Mouse (Mus musculus): ENCODE results near the gene Rere. TPM values are rescaled to one million over a fixed set of nuclear protein-coding genes. Genes with fewer than 3 reads are reported as not detected.

Rere gene
- polyA plus RNA-seq, 1 experiment from 2014 or later: 29.0 TPM

DNA sequence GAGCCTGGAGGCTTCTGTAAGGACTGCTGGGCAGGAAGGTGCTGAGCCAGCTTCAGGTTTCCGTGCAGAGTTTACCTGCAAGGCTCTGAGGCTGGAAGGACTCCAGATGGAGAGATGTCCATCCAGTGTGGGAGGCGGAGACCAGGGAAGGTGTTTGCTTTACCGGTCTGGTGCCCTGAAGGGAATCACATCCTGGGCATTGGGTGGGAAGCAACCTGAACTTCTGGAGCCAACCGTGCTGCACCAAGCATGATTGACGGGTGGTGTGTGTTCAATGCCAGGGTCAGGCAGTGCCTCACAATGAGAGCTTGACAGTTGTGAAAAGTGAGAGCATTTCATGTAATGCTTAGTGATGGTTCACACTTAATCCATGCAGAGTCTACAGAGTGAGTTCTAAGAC is 32.5 kb upstream of the Rere start:
- no peak for ATAC-seq

DNA sequence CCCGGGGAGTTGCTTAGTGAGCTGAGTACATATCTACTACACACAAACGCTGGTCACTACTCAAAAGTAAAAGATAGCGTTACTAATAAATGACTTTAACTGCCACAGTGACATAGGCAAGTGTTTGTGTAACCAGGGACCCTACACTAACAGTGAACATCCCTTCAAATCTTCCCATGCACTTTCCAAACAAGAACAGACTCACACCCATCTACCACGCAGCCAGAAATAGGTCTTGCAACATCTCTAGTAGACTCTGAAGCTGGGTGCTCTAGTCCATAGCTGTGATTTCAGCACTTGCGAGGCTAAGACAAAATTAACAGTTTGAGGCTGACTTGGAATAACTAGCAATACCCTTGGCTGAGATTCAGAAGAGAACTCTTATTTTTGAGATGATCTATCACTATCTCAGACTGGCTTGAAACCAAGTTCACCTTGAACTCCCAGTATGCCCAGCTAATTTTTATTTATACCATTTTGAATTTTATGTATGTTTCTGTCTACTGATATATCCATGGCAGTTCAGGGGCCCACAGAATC is 31.6 kb upstream of the Rere start:
- Histone ChIP-seq H3K9ac (ENCODE audit: low read depth, low read length) (no peak overlapping the region), H3K4me2 (ENCODE audit: low read length) (no peak overlapping the region), H3K27me3 (ENCODE audit: control insufficient read depth, insufficient read depth, low read depth, low read length) (no peaks in the 10 kb centered on the region), H3K9me3 (replicated peaks; ENCODE audit: control insufficient read depth, low read length, poor library complexity, severe bottlenecking) (no peaks in the 10 kb centered on the region), H3K4me3 (ENCODE audit: low read depth, low read length) (no peak overlapping the region), H3K4me1 (ENCODE audit: control insufficient read depth, insufficient read depth, low read length) (peaks cover 17% of the 10 kb centered on the region), H3K36me3 (ENCODE audit: control insufficient read depth, insufficient read depth, low read length) (peaks cover 24% of the 10 kb centered on the region), H3K27ac (ENCODE audit: low read length) (no peak overlapping the region)
- WGBS: 84% methylated on average over 5 of the region's 5 CpGs
- ATAC-seq: no peak

More for the DNA sequence above, 32.5 kb upstream of the Rere start:
- 79% methylated on average over 5 of the region's 5 CpGs for WGBS
- Histone ChIP-seq H3K4me1 (ENCODE audit: control insufficient read depth, insufficient read depth, low read length) (peaks cover 17% of the 10 kb centered on the region), H3K36me3 (ENCODE audit: control insufficient read depth, insufficient read depth, low read length) (peaks cover 30% of the 10 kb centered on the region), H3K27ac (ENCODE audit: low read length) (no peak overlapping the region), H3K9me3 (replicated peaks; ENCODE audit: control insufficient read depth, low read length, poor library complexity, severe bottlenecking) (no peaks in the 10 kb centered on the region), H3K4me2 (ENCODE audit: low read length) (no peak overlapping the region), H3K27me3 (ENCODE audit: control insufficient read depth, insufficient read depth, low read depth, low read length) (no peaks in the 10 kb centered on the region), H3K4me3 (ENCODE audit: low read depth, low read length) (no peak overlapping the region), H3K9ac (ENCODE audit: low read depth, low read length) (no peak overlapping the region)

DNA sequence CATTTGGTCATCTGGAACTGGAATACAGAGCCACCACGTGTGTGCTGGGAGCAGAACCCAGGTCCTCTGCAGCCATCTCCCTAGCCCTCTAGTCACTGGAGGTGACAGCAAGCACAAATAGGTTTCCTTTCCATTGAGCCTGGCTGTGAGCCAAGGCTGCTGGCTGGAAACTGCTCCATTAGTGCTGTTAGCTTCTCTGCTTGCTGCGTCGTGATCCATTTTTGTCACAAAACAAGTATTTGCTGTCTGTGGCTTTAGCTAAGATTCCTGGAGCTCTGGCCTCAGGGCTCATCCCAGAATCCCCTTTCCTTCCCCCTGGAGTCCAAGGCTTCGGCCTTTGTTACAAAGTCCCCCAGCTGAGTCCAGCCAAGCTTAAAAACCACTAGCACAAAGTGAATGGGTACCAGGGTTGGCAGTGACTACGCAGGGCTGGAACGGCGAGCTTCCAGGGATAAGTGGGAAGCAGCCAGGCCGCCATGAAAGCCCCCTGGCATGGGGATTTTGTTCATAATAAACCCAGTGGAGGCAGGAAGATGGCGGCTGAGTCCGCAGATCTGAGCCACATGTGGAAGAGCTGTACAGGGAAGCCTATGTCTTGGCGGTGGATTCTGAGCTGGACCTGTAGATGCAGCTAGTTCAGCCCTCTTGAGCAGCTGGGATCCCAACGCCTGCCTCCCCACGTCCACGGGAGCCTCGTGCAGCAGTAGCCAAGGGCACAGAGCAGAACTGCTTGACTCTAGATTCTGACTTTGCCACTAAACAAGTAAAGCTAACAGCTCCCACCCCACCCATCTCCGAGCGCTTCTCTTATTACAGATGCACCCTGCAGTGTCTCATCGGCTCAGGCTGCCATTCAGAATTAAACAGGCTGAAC is 30.7 kb upstream of the Rere start:
- Histone ChIP-seq H3K4me1 (ENCODE audit: control insufficient read depth, insufficient read depth, low read length) (peaks cover 17% of the 10 kb centered on the region), H3K27me3 (ENCODE audit: control insufficient read depth, insufficient read depth, low read depth, low read length) (no peaks in the 10 kb centered on the region), H3K27ac (ENCODE audit: low read length) (peak overlapping the region; percentile 87), H3K4me2 (ENCODE audit: low read length) (no peak overlapping the region), H3K36me3 (ENCODE audit: control insufficient read depth, insufficient read depth, low read length) (peaks cover 23% of the 10 kb centered on the region), H3K4me3 (ENCODE audit: low read depth, low read length) (no peak overlapping the region), H3K9me3 (replicated peaks; ENCODE audit: control insufficient read depth, low read length, poor library complexity, severe bottlenecking) (no peaks in the 10 kb centered on the region), H3K9ac (ENCODE audit: low read depth, low read length) (peak overlapping the region; percentile 30)
- peak; percentile 63 for ATAC-seq
- WGBS: 18% methylated on average over 18 of the region's 18 CpGs

DNA sequence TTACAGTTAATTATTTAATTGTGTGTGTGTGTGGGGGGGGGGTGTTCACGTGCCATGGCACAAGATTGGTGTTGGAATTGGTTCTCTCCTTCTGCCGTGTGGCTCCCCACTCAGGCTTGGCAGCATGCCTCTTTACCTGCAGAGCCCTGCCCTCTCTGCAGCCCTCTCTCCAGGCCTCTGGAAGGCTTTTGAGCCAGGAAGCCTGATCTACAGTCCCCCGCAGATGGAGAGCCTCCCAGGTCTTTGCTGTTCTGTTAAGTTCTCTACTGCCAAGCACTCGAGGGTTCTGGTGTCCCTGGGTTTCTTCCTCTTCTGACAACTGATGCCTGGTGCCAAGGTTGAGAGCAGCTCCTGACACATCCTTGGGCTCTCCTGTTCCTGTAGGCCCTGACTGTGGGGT is 27.0 kb upstream of the Rere start:
- peaks cover 26% of the 10 kb centered on the region for H3K4me1 ChIP-seq (ENCODE audit: control insufficient read depth, insufficient read depth, low read length)
- H3K27me3 ChIP-seq (ENCODE audit: control insufficient read depth, insufficient read depth, low read depth, low read length): no peaks in the 10 kb centered on the region
- no peak overlapping the region for H3K9ac ChIP-seq (ENCODE audit: low read depth, low read length)
- H3K4me2 ChIP-seq (ENCODE audit: low read length): no peak overlapping the region
- 57% methylated on average over 4 of the region's 4 CpGs for WGBS
- H3K4me3 ChIP-seq (ENCODE audit: low read depth, low read length): no peak overlapping the region
- H3K27ac ChIP-seq (ENCODE audit: low read length): no peak overlapping the region; the same call in 1 of the 2 replicates
- H3K36me3 ChIP-seq (ENCODE audit: control insufficient read depth, insufficient read depth, low read length): 0 out of 2 replicates have a peak, but pooled peaks cover 2% of the 10 kb centered on the region
- no peak for ATAC-seq
- no peaks in the 10 kb centered on the region for H3K9me3 ChIP-seq (replicated peaks; ENCODE audit: control insufficient read depth, low read length, poor library complexity, severe bottlenecking)

DNA sequence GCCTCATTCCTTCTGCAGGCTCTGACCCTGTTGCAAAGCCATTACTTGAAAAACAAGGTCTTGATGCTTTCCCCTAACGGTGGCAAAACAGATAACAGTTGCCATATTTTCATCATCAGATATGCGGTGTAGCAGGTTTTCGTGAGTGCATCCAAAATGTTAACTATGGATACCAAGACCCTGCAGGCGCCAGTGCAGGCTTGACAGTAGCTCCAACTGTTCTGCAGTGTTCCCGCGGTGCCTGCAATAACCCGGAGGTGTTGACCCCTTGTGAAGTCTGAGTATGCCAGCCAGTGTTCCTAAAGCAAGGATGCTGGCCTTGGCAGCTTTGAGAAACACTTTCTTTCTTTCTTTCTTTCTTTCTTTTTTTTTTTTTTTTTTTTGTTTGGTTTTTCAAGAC is 26.3 kb upstream of the Rere start:
- no peak for ATAC-seq
- Histone ChIP-seq H3K36me3 (ENCODE audit: control insufficient read depth, insufficient read depth, low read length) (no peaks in the 10 kb centered on the region), H3K4me3 (ENCODE audit: low read depth, low read length) (no peak overlapping the region), H3K4me2 (ENCODE audit: low read length) (no peak overlapping the region), H3K9me3 (replicated peaks; ENCODE audit: control insufficient read depth, low read length, poor library complexity, severe bottlenecking) (no peaks in the 10 kb centered on the region), H3K27ac (ENCODE audit: low read length) (no peak overlapping the region), H3K4me1 (ENCODE audit: control insufficient read depth, insufficient read depth, low read length) (peaks cover 25% of the 10 kb centered on the region), H3K27me3 (ENCODE audit: control insufficient read depth, insufficient read depth, low read depth, low read length) (no peaks in the 10 kb centered on the region), H3K9ac (ENCODE audit: low read depth, low read length) (no peak overlapping the region)
- 77% methylated on average over 7 of the region's 7 CpGs for WGBS

DNA sequence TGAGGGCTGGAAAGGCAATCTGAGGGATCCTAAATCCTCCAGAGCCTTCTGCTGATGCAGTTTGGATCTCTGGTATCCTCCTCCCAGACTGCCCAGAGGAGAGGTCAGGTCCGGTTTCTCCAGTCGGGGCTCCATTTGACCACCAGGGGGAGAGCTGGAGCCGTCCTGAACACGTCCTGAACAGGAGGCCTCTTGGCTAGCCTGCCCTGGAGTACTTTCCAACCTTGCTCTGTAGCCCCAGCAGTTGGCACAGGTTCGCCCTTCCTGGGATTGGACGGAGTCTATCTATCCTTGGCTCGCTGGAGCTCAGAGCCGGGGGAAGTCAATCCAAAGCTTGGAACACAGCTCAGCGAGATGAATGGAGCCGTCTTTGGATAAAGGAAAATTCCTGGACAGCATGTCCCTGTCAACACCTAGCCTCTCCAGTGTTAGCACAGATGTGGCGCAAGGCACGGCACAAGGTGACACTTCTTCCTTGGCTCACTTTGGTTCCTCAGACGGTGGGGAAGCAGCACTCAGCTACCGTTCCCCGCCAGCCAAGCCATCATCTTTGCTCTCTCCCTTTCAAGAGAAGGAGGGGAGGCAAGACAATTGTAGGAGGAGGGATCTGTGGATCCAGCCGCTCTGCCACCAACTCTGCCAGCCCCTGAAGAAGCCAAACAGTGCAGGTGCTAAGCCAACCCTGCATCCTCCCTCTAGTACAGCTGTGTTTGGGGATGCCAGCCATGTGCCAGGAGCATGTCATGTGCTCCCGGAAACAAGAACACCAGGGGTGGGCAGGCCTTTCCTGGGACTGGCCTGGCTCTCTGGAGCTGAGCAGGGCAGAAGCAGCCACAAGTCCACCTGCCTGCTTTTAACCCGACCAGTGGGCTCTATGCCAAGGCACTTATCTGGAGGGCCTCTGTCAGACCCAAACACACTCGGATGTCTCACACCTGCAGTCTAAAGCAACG is 23.9 kb upstream of the Rere start:
- H3K27ac ChIP-seq (ENCODE audit: low read length): peak overlapping the region; percentile 33
- peaks cover 9% of the 10 kb centered on the region; the same call in 1 of the 2 replicates for H3K4me1 ChIP-seq (ENCODE audit: control insufficient read depth, insufficient read depth, low read length)
- H3K4me3 ChIP-seq (ENCODE audit: low read depth, low read length): no peak overlapping the region
- no peaks in the 10 kb centered on the region for H3K36me3 ChIP-seq (ENCODE audit: control insufficient read depth, insufficient read depth, low read length)
- H3K9ac ChIP-seq (ENCODE audit: low read depth, low read length): peak overlapping the region; percentile 47; the same call in 1 of the 2 replicates
- H3K27me3 ChIP-seq (ENCODE audit: control insufficient read depth, insufficient read depth, low read depth, low read length): no peaks in the 10 kb centered on the region
- ATAC-seq: peak; percentile 46
- H3K9me3 ChIP-seq (replicated peaks; ENCODE audit: control insufficient read depth, low read length, poor library complexity, severe bottlenecking): no peaks in the 10 kb centered on the region
- 45% methylated on average over 20 of the region's 20 CpGs for WGBS
- H3K4me2 ChIP-seq (ENCODE audit: low read length): no peak overlapping the region

DNA sequence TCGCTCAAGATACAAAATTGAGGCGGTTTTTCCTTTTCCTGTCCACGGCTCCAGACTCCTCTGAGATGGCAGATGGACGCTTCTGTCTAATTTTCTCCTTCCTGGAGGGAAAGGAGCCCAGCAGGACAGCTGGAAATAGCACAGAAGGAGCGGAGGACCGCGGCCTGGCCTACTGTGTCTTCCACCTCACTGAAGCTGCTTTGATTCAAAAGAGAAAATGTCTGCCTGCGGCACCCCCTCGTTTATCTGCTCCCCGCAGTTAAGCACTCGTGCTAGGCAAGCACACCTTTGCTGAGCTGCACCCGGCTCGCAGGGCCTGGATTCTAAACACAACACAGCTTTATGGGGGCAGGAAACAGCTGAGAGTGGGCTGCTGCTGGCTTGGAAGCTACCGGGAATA is 23.1 kb upstream of the Rere start:
- H3K27ac ChIP-seq (ENCODE audit: low read length): peak overlapping the region; percentile 68
- H3K4me2 ChIP-seq (ENCODE audit: low read length): no peak overlapping the region
- H3K4me3 ChIP-seq (ENCODE audit: low read depth, low read length): no peak overlapping the region
- H3K4me1 ChIP-seq (ENCODE audit: control insufficient read depth, insufficient read depth, low read length): peaks cover 9% of the 10 kb centered on the region; the same call in 1 of the 2 replicates
- WGBS: 49% methylated on average over 14 of the region's 14 CpGs
- H3K9ac ChIP-seq (ENCODE audit: low read depth, low read length): peak overlapping the region; percentile 47; the same call in 1 of the 2 replicates
- H3K36me3 ChIP-seq (ENCODE audit: control insufficient read depth, insufficient read depth, low read length): no peaks in the 10 kb centered on the region
- no peaks in the 10 kb centered on the region for H3K9me3 ChIP-seq (replicated peaks; ENCODE audit: control insufficient read depth, low read length, poor library complexity, severe bottlenecking)
- no peaks in the 10 kb centered on the region for H3K27me3 ChIP-seq (ENCODE audit: control insufficient read depth, insufficient read depth, low read depth, low read length)
- ATAC-seq: no peak

DNA sequence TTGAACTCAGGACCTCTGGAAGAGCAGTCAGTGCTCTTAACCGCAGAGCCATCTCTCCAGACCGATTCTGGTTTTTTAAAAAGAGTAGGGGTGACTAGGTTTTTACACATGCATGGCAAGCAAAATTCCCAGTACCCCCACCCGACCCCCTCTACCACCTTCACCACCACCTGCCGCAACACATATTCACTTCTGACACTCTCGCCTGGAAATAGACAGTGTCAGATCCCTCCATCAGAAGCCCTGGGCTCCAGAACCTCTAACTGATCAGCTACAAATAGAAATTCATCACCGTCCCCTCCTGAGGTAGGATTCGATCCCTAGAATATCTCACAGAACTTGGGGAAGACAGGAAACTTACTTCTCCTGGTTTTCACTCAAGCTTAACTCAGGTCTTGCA is 21.9 kb upstream of the Rere start:
- H3K27ac ChIP-seq (ENCODE audit: low read length): no peak overlapping the region
- ATAC-seq: no peak
- peaks cover 9% of the 10 kb centered on the region; the same call in 1 of the 2 replicates for H3K4me1 ChIP-seq (ENCODE audit: control insufficient read depth, insufficient read depth, low read length)
- WGBS: 94% methylated on average over 7 of the region's 7 CpGs
- H3K9ac ChIP-seq (ENCODE audit: low read depth, low read length): no peak overlapping the region
- no peak overlapping the region for H3K4me2 ChIP-seq (ENCODE audit: low read length)
- H3K36me3 ChIP-seq (ENCODE audit: control insufficient read depth, insufficient read depth, low read length): no peaks in the 10 kb centered on the region
- H3K9me3 ChIP-seq (replicated peaks; ENCODE audit: control insufficient read depth, low read length, poor library complexity, severe bottlenecking): no peaks in the 10 kb centered on the region
- H3K4me3 ChIP-seq (ENCODE audit: low read depth, low read length): no peak overlapping the region
- H3K27me3 ChIP-seq (ENCODE audit: control insufficient read depth, insufficient read depth, low read depth, low read length): no peaks in the 10 kb centered on the region
